Mouse (Mus musculus) hindbrain, embryonic 10.5 days (tissue): Measurements from ENCODE around the gene Nup153. TPM values are rescaled to one million over a fixed set of nuclear protein-coding genes. Genes with fewer than 3 reads are reported as not detected.

Source experiments
- DNase-seq: peaks from one replicate; pipeline ENCODE4 v3.0.0-alpha.2; 2017; ENCODE audit warnings: low spot score
- H3K27ac ChIP-seq: fragments of 300-500 bp; sonication (generic); 2 replicates; pipeline ENCODE4 v1.5.1; 2016; ENCODE audit warnings: mild to moderate bottlenecking, moderate library complexity
- H3K27me3 ChIP-seq: fragments of 300-500 bp; sonication (generic); 2 replicates; pipeline ENCODE4 v1.6.1; 2016; ENCODE audit warnings: mild to moderate bottlenecking; ENCODE audit not compliant: poor library complexity, insufficient read depth, severe bottlenecking
- H3K36me3 ChIP-seq: fragments of 300-500 bp; sonication (generic); 2 replicates; pipeline ENCODE4 v1.6.1; 2016; ENCODE audit warnings: mild to moderate bottlenecking, moderate library complexity
- H3K4me1 ChIP-seq: fragments of 300-500 bp; sonication (generic); replicated peaks from 2 replicates; pipeline ENCODE4 v1.6.1; 2016; ENCODE audit warnings: mild to moderate bottlenecking
- H3K4me3 ChIP-seq: fragments of 300-500 bp; sonication (generic); 2 replicates; pipeline ENCODE4 v1.5.1; 2016; ENCODE audit warnings: mild to moderate bottlenecking, moderate library complexity
- H3K9me3 ChIP-seq: fragments of 300-500 bp; sonication (generic); 2 replicates; pipeline ENCODE4 v1.6.1; 2016; ENCODE audit warnings: mild to moderate bottlenecking, moderate library complexity
- WGBS: fragments of 180-500 bp; shearing (Covaris S2); methylation state at CpG from one replicate; pipeline ENCODE4 v1.1.7; 2016; 5-methylcytosine and 5-hydroxymethylcytosine counted together
- polyA plus RNA-seq: library from polyadenylated mRNA; unstranded; fragments of >200 nt; fragmentation: Nextera tagmentation; extraction: Ambion mirVana; gene quantifications from 2 replicates; pipeline ENCODE4 v1.2.1, GENCODE M21; 2016

The Nup153 gene
- 25.6 and 31.1 TPM in 2 replicates for polyA plus RNA-seq

- Histone ChIP-seq H3K4me1 (peaks cover 23% of the 10 kb centered on the region), H3K27me3 (no peaks in the 10 kb centered on the region), H3K4me3 (peak within 1 kb of the TSS; percentile 99), H3K36me3 (no peaks in the 10 kb centered on the region), H3K9me3 (no peaks in the 10 kb centered on the region), H3K27ac (peak within 1 kb of the TSS; percentile 97)
- peak; percentile 100 for DNase-seq
- under 1% methylated on average over 50 of the region's 51 CpGs for WGBS
These were observed at the start of gene Nup153 for GRCm38 (mm10) chr13:46727837-46728268. Nup153 (minus strand) TSS chr13:46727940.

- WGBS, result 94% methylated on average over 3 of the region's 3 CpGs
- Histone ChIP-seq H3K27me3 (no peaks in the 10 kb centered on the region), H3K36me3 (peaks cover 84% of the 10 kb centered on the region), H3K27ac (no peak overlapping the region), H3K9me3 (peaks cover 4% of the 10 kb centered on the region; the same call in 1 of the 2 replicates), H3K4me1 (no peaks in the 10 kb centered on the region), H3K4me3 (no peak overlapping the region)
- no peak for DNase-seq
These were observed 49.7 kb upstream of the Nup153 start for GRCm38 (mm10) chr13:46777461-46777860.

GRCm38 (mm10) chr13:46776636-46777305 is 49.0 kb upstream of the Nup153 start:
- Histone ChIP-seq H3K4me1 (no peaks in the 10 kb centered on the region), H3K9me3 (peaks cover 6% of the 10 kb centered on the region; the same call in 1 of the 2 replicates), H3K36me3 (peaks cover 89% of the 10 kb centered on the region), H3K27me3 (no peaks in the 10 kb centered on the region), H3K27ac (no peak overlapping the region), H3K4me3 (no peak overlapping the region)
- WGBS, result 81% methylated on average over 14 of the region's 14 CpGs
- no peak for DNase-seq

- no peak overlapping the region for H3K27ac ChIP-seq
- peaks cover 92% of the 10 kb centered on the region for H3K36me3 ChIP-seq
- peaks cover 6% of the 10 kb centered on the region; the same call in 1 of the 2 replicates for H3K9me3 ChIP-seq
- DNase-seq, result no peak
- 91% methylated on average over 5 of the region's 5 CpGs for WGBS
- H3K4me1 ChIP-seq, result no peaks in the 10 kb centered on the region
- no peaks in the 10 kb centered on the region for H3K27me3 ChIP-seq
- no peak overlapping the region for H3K4me3 ChIP-seq
These were observed 47.3 kb upstream of the Nup153 start for GRCm38 (mm10) chr13:46774998-46775397.

- H3K4me3 ChIP-seq, result no peak overlapping the region
- WGBS, result 98% methylated on average over 13 of the region's 13 CpGs
- H3K36me3 ChIP-seq, result peaks cover 99% of the 10 kb centered on the region
- peaks cover 6% of the 10 kb centered on the region; the same call in 1 of the 2 replicates for H3K9me3 ChIP-seq
- DNase-seq, result no peak
- no peaks in the 10 kb centered on the region for H3K4me1 ChIP-seq
- no peaks in the 10 kb centered on the region for H3K27me3 ChIP-seq
- H3K27ac ChIP-seq, result no peak overlapping the region
These were observed 44.8 kb upstream of the Nup153 start for GRCm38 (mm10) chr13:46772581-46772980.

GRCm38 (mm10) chr13:46765361-46765760 is 37.6 kb upstream of the Nup153 start:
- H3K4me1 ChIP-seq, result peaks cover 7% of the 10 kb centered on the region
- no peak for DNase-seq
- peaks cover 93% of the 10 kb centered on the region for H3K36me3 ChIP-seq
- H3K27me3 ChIP-seq, result no peaks in the 10 kb centered on the region
- H3K4me3 ChIP-seq, result no peak overlapping the region
- no peaks in the 10 kb centered on the region for H3K9me3 ChIP-seq
- 95% methylated on average over 2 of the region's 2 CpGs for WGBS
- no peak overlapping the region for H3K27ac ChIP-seq

GRCm38 (mm10) chr13:46763210-46763609 is 35.5 kb upstream of the Nup153 start:
- Histone ChIP-seq H3K27me3 (no peaks in the 10 kb centered on the region), H3K9me3 (no peaks in the 10 kb centered on the region), H3K4me1 (peaks cover 14% of the 10 kb centered on the region), H3K4me3 (no peak overlapping the region), H3K36me3 (peaks cover 92% of the 10 kb centered on the region), H3K27ac (no peak overlapping the region)
- no peak for DNase-seq
- 97% methylated on average over 9 of the region's 9 CpGs for WGBS

GRCm38 (mm10) chr13:46760921-46761320 is 33.2 kb upstream of the Nup153 start:
- no peaks in the 10 kb centered on the region for H3K27me3 ChIP-seq
- WGBS, result 55% methylated on average over 6 of the region's 6 CpGs
- no peaks in the 10 kb centered on the region for H3K9me3 ChIP-seq
- no peak overlapping the region for H3K4me3 ChIP-seq
- DNase-seq, result no peak
- peaks cover 85% of the 10 kb centered on the region for H3K36me3 ChIP-seq
- peaks cover 14% of the 10 kb centered on the region for H3K4me1 ChIP-seq
- H3K27ac ChIP-seq, result no peak overlapping the region

- Histone ChIP-seq H3K27ac (peak overlapping the region; percentile 50; the same call in 1 of the 2 replicates), H3K9me3 (no peaks in the 10 kb centered on the region), H3K4me1 (peaks cover 14% of the 10 kb centered on the region), H3K36me3 (peaks cover 82% of the 10 kb centered on the region), H3K4me3 (no peak overlapping the region), H3K27me3 (no peaks in the 10 kb centered on the region)
- no peak for DNase-seq
- WGBS, result 55% methylated on average over 8 of the region's 8 CpGs
These were observed 31.6 kb upstream of the Nup153 start for GRCm38 (mm10) chr13:46759281-46759809.

GRCm38 (mm10) chr13:46758627-46759026 is 30.9 kb upstream of the Nup153 start:
- H3K4me3 ChIP-seq, result no peak overlapping the region
- H3K9me3 ChIP-seq, result no peaks in the 10 kb centered on the region
- H3K27me3 ChIP-seq, result no peaks in the 10 kb centered on the region
- peak overlapping the region; percentile 50; the same call in 1 of the 2 replicates for H3K27ac ChIP-seq
- 96% methylated on average over 13 of the region's 13 CpGs for WGBS
- DNase-seq, result no peak
- H3K4me1 ChIP-seq, result peaks cover 14% of the 10 kb centered on the region
- peaks cover 76% of the 10 kb centered on the region for H3K36me3 ChIP-seq

- peaks cover 75% of the 10 kb centered on the region for H3K36me3 ChIP-seq
- H3K4me1 ChIP-seq, result peaks cover 14% of the 10 kb centered on the region
- 91% methylated on average over 7 of the region's 7 CpGs for WGBS
These were observed 30.2 kb upstream of the Nup153 start for GRCm38 (mm10) chr13:46757946-46758345.

GRCm38 (mm10) chr13:46753294-46753693 is 25.6 kb upstream of the Nup153 start:
- 90% methylated on average over 5 of the region's 5 CpGs for WGBS

More at GRCm38 (mm10) chr13:46757946-46758345, 30.2 kb upstream of the Nup153 start:
- Histone ChIP-seq H3K27me3 (no peaks in the 10 kb centered on the region), H3K9me3 (no peaks in the 10 kb centered on the region), H3K27ac (no peak overlapping the region), H3K4me3 (no peak overlapping the region)
- DNase-seq, result no peak

GRCm38 (mm10) chr13:46752566-46753229 is 25.0 kb upstream of the Nup153 start:
- 83% methylated on average over 13 of the region's 13 CpGs for WGBS
- Histone ChIP-seq H3K27ac (no peak overlapping the region), H3K9me3 (no peaks in the 10 kb centered on the region), H3K27me3 (no peaks in the 10 kb centered on the region), H3K36me3 (peaks cover 67% of the 10 kb centered on the region), H3K4me3 (no peak overlapping the region), H3K4me1 (no peaks in the 10 kb centered on the region)
- DNase-seq, result no peak

More at GRCm38 (mm10) chr13:46753294-46753693, 25.6 kb upstream of the Nup153 start:
- H3K27me3 ChIP-seq, result no peaks in the 10 kb centered on the region
- H3K27ac ChIP-seq, result no peak overlapping the region
- H3K4me1 ChIP-seq, result no peaks in the 10 kb centered on the region
- no peak for DNase-seq
- no peak overlapping the region for H3K4me3 ChIP-seq
- H3K36me3 ChIP-seq, result peaks cover 70% of the 10 kb centered on the region
- H3K9me3 ChIP-seq, result no peaks in the 10 kb centered on the region
